Mouse (Mus musculus): ENCODE measurements around the gene Gm45234. TPM values are rescaled to one million over a fixed set of nuclear protein-coding genes. Genes with fewer than 3 reads are reported as not detected.
A peak's percentile ranks its signal among the peaks of the same experiment; 100 is the strongest.

Gene Gm45234
- polyA plus RNA-seq, 1 experiment from 2014 or later, result 0.13 TPM

DNA sequence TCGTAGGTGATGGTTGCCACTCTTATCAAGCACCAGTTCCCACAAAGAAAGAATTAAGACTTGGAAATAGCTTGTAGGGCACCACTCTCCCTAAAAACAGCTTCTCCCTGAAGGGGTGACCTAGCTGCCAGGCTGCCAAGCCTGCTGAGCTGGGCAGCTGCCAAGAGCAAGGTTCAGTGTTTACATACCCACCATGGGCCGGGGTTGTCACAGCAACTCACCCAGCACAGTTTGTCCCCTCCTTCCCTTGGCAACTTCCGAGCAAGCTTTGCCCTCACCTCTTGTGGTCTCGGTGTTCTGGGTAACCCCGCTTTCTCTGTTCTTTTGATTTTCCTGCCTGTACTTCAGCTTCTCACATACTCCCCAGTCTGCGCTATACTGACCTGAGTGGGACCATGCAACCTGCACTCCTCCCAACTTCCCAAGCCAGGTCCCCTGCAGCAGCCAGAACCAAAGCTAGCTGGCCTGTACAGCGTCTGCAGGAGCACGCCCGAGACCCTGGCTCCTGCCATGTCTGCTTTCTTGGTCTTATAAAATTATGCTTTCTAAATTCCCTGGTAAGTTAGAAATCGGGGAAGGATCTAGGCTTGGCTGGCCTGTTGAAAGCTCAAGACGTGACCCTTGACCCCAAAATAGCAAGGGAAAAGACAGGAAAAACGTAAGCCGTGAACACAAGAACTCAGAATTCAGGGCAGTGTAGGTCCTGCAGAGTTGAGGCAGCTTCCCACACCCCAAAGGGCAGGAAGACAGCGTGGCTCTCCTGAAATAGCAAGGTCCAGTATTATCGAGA is 61.5 kb downstream of the Gm45234 start:
- peaks cover under 1% of the 10 kb centered on the region for H3K36me3 ChIP-seq (ENCODE audit: control insufficient read depth, insufficient read depth, low read length)
- ATAC-seq (ENCODE audit: insufficient number of reproducible peaks, low FRiP score, low TSS enrichment, low read depth), result no peak
- no peaks in the 10 kb centered on the region for H3K27me3 ChIP-seq (ENCODE audit: control insufficient read depth, insufficient read depth, low read length)
- 84% methylated on average over 15 of the region's 15 CpGs for WGBS
- no peak overlapping the region for H3K27ac ChIP-seq (replicated peaks; ENCODE audit: low read depth, low read length)
- H3K9ac ChIP-seq (ENCODE audit: low read length), result no peak overlapping the region
- H3K4me3 ChIP-seq (ENCODE audit: low read depth, low read length), result no peak overlapping the region
- H3K4me1 ChIP-seq (ENCODE audit: control insufficient read depth, insufficient read depth, low read length), result no peaks in the 10 kb centered on the region
- H3K4me2 ChIP-seq (ENCODE audit: low read depth, severe bottlenecking), result no peak overlapping the region
- DNase-seq (ENCODE audit: low spot score), result no peak
- no peaks in the 10 kb centered on the region for H3K9me3 ChIP-seq (ENCODE audit: control insufficient read depth, low read length)

DNA sequence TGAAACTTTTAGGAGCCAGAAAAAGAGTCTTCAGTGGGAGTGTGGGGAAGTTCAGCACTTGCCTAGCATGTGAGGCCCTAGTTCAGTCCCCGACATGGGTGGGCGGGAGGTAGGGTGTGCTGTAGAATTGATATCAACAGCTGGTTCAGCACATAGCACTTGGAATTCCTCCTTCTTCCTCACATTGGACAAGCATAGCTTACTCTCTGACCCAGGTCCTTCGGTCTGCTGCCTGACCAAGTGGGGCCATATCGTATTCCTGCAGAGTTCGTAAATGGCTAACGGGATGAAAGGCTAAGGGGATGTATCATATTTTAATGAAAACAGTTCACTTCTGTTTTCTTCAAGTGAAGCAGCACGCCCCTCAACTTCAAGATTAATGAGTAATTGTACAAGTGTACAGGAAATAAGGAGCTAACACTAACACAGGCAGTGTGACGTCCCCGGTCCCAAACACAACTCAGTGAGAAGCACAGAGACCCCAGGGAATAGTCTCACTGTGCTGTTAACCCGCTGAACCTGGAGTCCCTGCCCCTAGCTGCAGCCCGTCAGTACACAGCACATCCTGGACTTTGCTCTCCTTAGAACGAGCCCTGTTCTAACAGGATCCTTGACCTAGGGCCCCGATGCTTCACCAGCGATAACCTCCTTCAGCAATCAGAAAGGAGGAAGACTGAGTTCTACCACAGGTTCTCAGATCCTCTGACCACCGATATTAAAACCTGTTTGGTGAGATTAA is 62.4 kb downstream of the Gm45234 start:
- Histone ChIP-seq H3K4me2 (ENCODE audit: low read depth, severe bottlenecking) (no peak overlapping the region), H3K9ac (ENCODE audit: low read length) (no peak overlapping the region), H3K4me1 (ENCODE audit: control insufficient read depth, insufficient read depth, low read length) (no peaks in the 10 kb centered on the region), H3K27me3 (ENCODE audit: control insufficient read depth, insufficient read depth, low read length) (no peaks in the 10 kb centered on the region), H3K4me3 (ENCODE audit: low read depth, low read length) (no peak overlapping the region), H3K36me3 (ENCODE audit: control insufficient read depth, insufficient read depth, low read length) (no peaks in the 10 kb centered on the region), H3K27ac (replicated peaks; ENCODE audit: low read depth, low read length) (no peak overlapping the region), H3K9me3 (ENCODE audit: control insufficient read depth, low read length) (no peaks in the 10 kb centered on the region)
- no peak; the same call in 1 of the 2 replicates for ATAC-seq (ENCODE audit: insufficient number of reproducible peaks, low FRiP score, low TSS enrichment, low read depth)
- WGBS, result 76% methylated on average over 15 of the region's 15 CpGs
- DNase-seq (ENCODE audit: low spot score), result no peak

DNA sequence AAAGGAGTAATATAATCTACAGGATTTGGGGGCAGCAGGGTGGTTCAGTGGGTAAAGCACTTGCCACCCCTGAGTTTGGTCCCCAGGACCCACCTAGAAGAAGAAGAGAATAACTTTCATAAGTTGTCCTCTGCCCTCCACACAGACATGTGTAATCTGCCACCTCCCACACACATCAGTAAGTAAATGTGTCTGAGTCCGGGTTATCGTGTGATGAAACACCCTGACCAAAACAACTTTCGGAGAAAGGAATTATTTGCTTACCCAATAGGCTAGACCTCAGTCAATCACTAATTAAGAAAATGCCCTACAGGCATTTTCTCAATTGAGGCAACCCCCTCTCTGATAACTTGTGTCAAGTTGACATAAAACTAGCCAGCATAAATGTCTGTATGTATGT is 65.3 kb downstream of the Gm45234 start:
- DNase-seq (ENCODE audit: low spot score) (no peak), ATAC-seq (ENCODE audit: insufficient number of reproducible peaks, low FRiP score, low TSS enrichment, low read depth) (no peak)
- WGBS, result 94% methylated on average over 3 of the region's 3 CpGs
- no peak overlapping the region for H3K4me3 ChIP-seq (ENCODE audit: low read depth, low read length)
- no peak overlapping the region for H3K4me2 ChIP-seq (ENCODE audit: low read depth, severe bottlenecking)
- no peak overlapping the region for H3K9ac ChIP-seq (ENCODE audit: low read length)
- no peaks in the 10 kb centered on the region for H3K27me3 ChIP-seq (ENCODE audit: control insufficient read depth, insufficient read depth, low read length)
- no peak overlapping the region for H3K27ac ChIP-seq (replicated peaks; ENCODE audit: low read depth, low read length)
- no peaks in the 10 kb centered on the region for H3K4me1 ChIP-seq (ENCODE audit: control insufficient read depth, insufficient read depth, low read length)
- H3K9me3 ChIP-seq (ENCODE audit: control insufficient read depth, low read length), result no peaks in the 10 kb centered on the region
- no peaks in the 10 kb centered on the region for H3K36me3 ChIP-seq (ENCODE audit: control insufficient read depth, insufficient read depth, low read length)

MicroRNAs within 50 kb of the gene (microRNA counts, 519-probe panel; counts per million panel counts)
- microRNA mmu-miR-141, result 777 counts per million, percentile 3 among the panel's probes with 10 or more counts
- microRNA mmu-miR-200c, result 3,983 counts per million, percentile 57 among the panel's probes with 10 or more counts

Small RNA genes lying within 50 kb of the gene (microRNA-seq; reads per million reads assigned to microRNA genes)
- gene Mir141 (218 reads per million, percentile 59 among the genes with 10 or more reads in this experiment), gene Mir200c (1,614 reads per million, percentile 79 among the genes with 10 or more reads in this experiment)

Other genes starting within 250 kb of the Gm45234 start
- gene C1ra, start 243.6 kb downstream of the Gm45234 start, polyA plus RNA-seq (2014; fragmentation: Nextera tagmentation; extraction: Ambion mirVana), result 0.19 and 0.23 TPM in 2 replicates
- 0.41 and 0.50 TPM in 2 replicates for gene C1s1, start 213.7 kb downstream of the Gm45234 start, polyA plus RNA-seq (2014; fragmentation: Nextera tagmentation; extraction: Ambion mirVana)
- not detected in 2 replicates for gene C1rb, start 185.7 kb downstream of the Gm45234 start, polyA plus RNA-seq (2014; fragmentation: Nextera tagmentation; extraction: Ambion mirVana)
- gene C1s2, start 119.9 kb downstream of the Gm45234 start, polyA plus RNA-seq (2014; fragmentation: Nextera tagmentation; extraction: Ambion mirVana), result not detected in 2 replicates
- gene Lpcat3, start 93.0 kb downstream of the Gm45234 start, polyA plus RNA-seq (2014; fragmentation: Nextera tagmentation; extraction: Ambion mirVana), result 44.1 and 46.1 TPM in 2 replicates
- 244 and 253 TPM in 2 replicates for gene Emg1, start 43.8 kb downstream of the Gm45234 start, polyA plus RNA-seq (2014; fragmentation: Nextera tagmentation; extraction: Ambion mirVana)
- gene Phb2, start 43.7 kb downstream of the Gm45234 start, polyA plus RNA-seq (2014; fragmentation: Nextera tagmentation; extraction: Ambion mirVana), result 424 and 427 TPM in 2 replicates
- 7.8 and 8.7 TPM in 2 replicates for gene Ptpn6, start 17.3 kb downstream of the Gm45234 start, polyA plus RNA-seq (2014; fragmentation: Nextera tagmentation; extraction: Ambion mirVana)
- 491 and 549 TPM in 2 replicates for gene Grcc10, start 14.6 kb downstream of the Gm45234 start, polyA plus RNA-seq (2014; fragmentation: Nextera tagmentation; extraction: Ambion mirVana)
- gene Atn1, start 503 bp upstream of the Gm45234 start, polyA plus RNA-seq (2014; fragmentation: Nextera tagmentation; extraction: Ambion mirVana), result 13.1 and 14.0 TPM in 2 replicates
- 1.8 and 3.0 TPM in 2 replicates for gene Eno2, start 13.7 kb upstream of the Gm45234 start, polyA plus RNA-seq (2014; fragmentation: Nextera tagmentation; extraction: Ambion mirVana)
- gene Lrrc23, start 23.7 kb upstream of the Gm45234 start, polyA plus RNA-seq (2014; fragmentation: Nextera tagmentation; extraction: Ambion mirVana), result 0.91 and 1.0 TPM in 2 replicates
- 5.3 and 5.5 TPM in 2 replicates for gene Spsb2, start 52.6 kb upstream of the Gm45234 start, polyA plus RNA-seq (2014; fragmentation: Nextera tagmentation; extraction: Ambion mirVana)
- gene Tpi1, start 58.3 kb upstream of the Gm45234 start, polyA plus RNA-seq (2014; fragmentation: Nextera tagmentation; extraction: Ambion mirVana), result 724 and 825 TPM in 2 replicates
- gene Usp5, start 73.5 kb upstream of the Gm45234 start, polyA plus RNA-seq (2014; fragmentation: Nextera tagmentation; extraction: Ambion mirVana), result 152 and 153 TPM in 2 replicates
- 243 and 249 TPM in 2 replicates for gene Cdca3, start 73.5 kb upstream of the Gm45234 start, polyA plus RNA-seq (2014; fragmentation: Nextera tagmentation; extraction: Ambion mirVana)
- 0.40 and 0.43 TPM in 2 replicates for gene Gnb3, start 84.3 kb upstream of the Gm45234 start, polyA plus RNA-seq (2014; fragmentation: Nextera tagmentation; extraction: Ambion mirVana)
- gene P3h3, start 101.7 kb upstream of the Gm45234 start, polyA plus RNA-seq (2014; fragmentation: Nextera tagmentation; extraction: Ambion mirVana), result 23.1 and 25.4 TPM in 2 replicates
- gene Gpr162, start 108.0 kb upstream of the Gm45234 start, polyA plus RNA-seq (2014; fragmentation: Nextera tagmentation; extraction: Ambion mirVana), result 0.92 and 0.98 TPM in 2 replicates
- gene Cd4, start 132.2 kb upstream of the Gm45234 start, polyA plus RNA-seq (2014; fragmentation: Nextera tagmentation; extraction: Ambion mirVana), result 0.06 TPM in 1 of 2 replicates, not detected in the other
- gene Lag3, start 155.7 kb upstream of the Gm45234 start, polyA plus RNA-seq (2014; fragmentation: Nextera tagmentation; extraction: Ambion mirVana), result 0.88 and 1.4 TPM in 2 replicates
- gene Ptms, start 164.1 kb upstream of the Gm45234 start, polyA plus RNA-seq (2014; fragmentation: Nextera tagmentation; extraction: Ambion mirVana), result 221 and 223 TPM in 2 replicates
- gene Mlf2, start 175.4 kb upstream of the Gm45234 start, polyA plus RNA-seq (2014; fragmentation: Nextera tagmentation; extraction: Ambion mirVana), result 406 and 414 TPM in 2 replicates
- 126 and 129 TPM in 2 replicates for gene Cops7a, start 209.5 kb upstream of the Gm45234 start, polyA plus RNA-seq (2014; fragmentation: Nextera tagmentation; extraction: Ambion mirVana)
- 2.2 and 2.4 TPM in 2 replicates for gene Pianp, start 240.7 kb upstream of the Gm45234 start, polyA plus RNA-seq (2014; fragmentation: Nextera tagmentation; extraction: Ambion mirVana)

Data from limb, embryonic 11.5 days (tissue).